Mouse (Mus musculus) heart, embryonic 11.5 days (tissue): ENCODE results near the gene Elmo3. TPM values are rescaled to one million over a fixed set of nuclear protein-coding genes. Genes with fewer than 3 reads are reported as not detected.
"Not testable (repeated sequence)": the region's sequence is repeated elsewhere in the genome, so short reads cannot be mapped to it uniquely, and the experiment has no call there.

Experiments
- ATAC-seq: fragments of 200-750 bp; cut with Nextera tagmentation; replicated peaks from 2 replicates; pipeline ENCODE4 v1.8.0; 2017; ENCODE audit warnings: moderate library complexity; ENCODE audit not compliant: insufficient number of reproducible peaks, low FRiP score, low TSS enrichment
- H3K27ac ChIP-seq: fragments of 300-500 bp; sonication (generic); 2 replicates; pipeline ENCODE4 v1.5.1; 2014; ENCODE audit warnings: mild to moderate bottlenecking, low read depth, low read length
- H3K27me3 ChIP-seq: fragments of 300-500 bp; sonication (generic); 2 replicates; pipeline ENCODE4 v1.6.1; 2014; ENCODE audit warnings: mild to moderate bottlenecking, low read length, mixed read lengths; ENCODE audit not compliant: control insufficient read depth, insufficient read depth
- H3K36me3 ChIP-seq: fragments of 300-500 bp; sonication (generic); 2 replicates; pipeline ENCODE4 v1.6.1; 2014; ENCODE audit warnings: mild to moderate bottlenecking, low read length, moderate library complexity, mixed read lengths; ENCODE audit not compliant: control insufficient read depth, insufficient read depth
- H3K4me1 ChIP-seq: fragments of 300-500 bp; sonication (generic); 2 replicates; pipeline ENCODE4 v1.6.1; 2014; ENCODE audit warnings: low read length; ENCODE audit not compliant: control insufficient read depth, insufficient read depth
- H3K4me2 ChIP-seq: fragments of 300-500 bp; sonication (generic); 2 replicates; pipeline ENCODE4 v1.6.1; 2014; ENCODE audit warnings: mild to moderate bottlenecking, moderate library complexity
- H3K4me3 ChIP-seq: fragments of 300-500 bp; sonication (generic); 2 replicates; pipeline ENCODE4 v1.5.1; 2014; ENCODE audit warnings: low read depth, low read length
- H3K9ac ChIP-seq: fragments of 300-500 bp; sonication (generic); 2 replicates; pipeline ENCODE4 v1.6.1; 2014; ENCODE audit warnings: mild to moderate bottlenecking, low read depth, low read length, moderate library complexity
- H3K9me3 ChIP-seq: fragments of 300-500 bp; sonication (generic); replicated peaks from 2 replicates; pipeline ENCODE4 v1.6.1; 2016; ENCODE audit warnings: low read length; ENCODE audit not compliant: control insufficient read depth
- WGBS: fragments of 180-500 bp; shearing (Covaris S2); extraction: QIAGEN DNeasy Blood & Tissue Kit; methylation state at CpG from one replicate; pipeline ENCODE4 v1.1.7; 2014; ENCODE audit not compliant: insufficient replicate concordance; 5-methylcytosine and 5-hydroxymethylcytosine counted together
- polyA plus RNA-seq: library from polyadenylated mRNA; unstranded; fragments of >200 nt; fragmentation: Nextera tagmentation; extraction: Ambion mirVana; gene quantifications from 2 replicates; pipeline ENCODE4 v1.2.1, GENCODE M21; 2014

The Elmo3 gene
- polyA plus RNA-seq, 1 experiment from 2014 or later, result 4.2 TPM

DNA sequence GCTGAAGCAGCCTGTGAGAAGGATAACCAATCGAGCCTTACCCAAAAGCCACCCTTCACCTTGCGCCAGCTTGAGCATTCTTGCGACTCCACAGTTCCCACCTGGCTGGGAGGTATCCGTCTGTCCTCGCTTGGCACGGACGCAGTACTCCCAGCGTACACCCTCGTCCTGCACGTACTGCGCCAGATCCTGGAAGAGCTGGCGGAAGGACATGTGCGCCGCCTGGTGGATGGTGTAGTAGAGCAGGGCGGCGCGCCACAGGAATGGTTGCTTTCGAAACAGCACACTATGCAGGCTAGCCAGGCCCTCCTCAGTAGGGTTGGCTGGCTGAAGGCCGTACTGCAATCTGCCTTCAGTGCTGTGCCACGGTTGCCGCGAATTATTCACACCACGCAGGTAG lies 22.3 kb upstream of the Elmo3 start:
- H3K4me1 ChIP-seq, result peaks cover 6% of the 10 kb centered on the region
- no peak overlapping the region for H3K4me3 ChIP-seq
- H3K27me3 ChIP-seq, result peaks cover 30% of the 10 kb centered on the region
- H3K27ac ChIP-seq, result no peak overlapping the region
- WGBS, result 26% methylated on average over 23 of the region's 23 CpGs
- 0 out of 2 replicates have a peak, but pooled peaks have one; percentile 28 for ATAC-seq
- H3K36me3 ChIP-seq, result no peaks in the 10 kb centered on the region; the same call in 1 of the 2 replicates
- no peak overlapping the region for H3K9ac ChIP-seq
- no peaks in the 10 kb centered on the region for H3K9me3 ChIP-seq
- H3K4me2 ChIP-seq, result no peak overlapping the region

DNA sequence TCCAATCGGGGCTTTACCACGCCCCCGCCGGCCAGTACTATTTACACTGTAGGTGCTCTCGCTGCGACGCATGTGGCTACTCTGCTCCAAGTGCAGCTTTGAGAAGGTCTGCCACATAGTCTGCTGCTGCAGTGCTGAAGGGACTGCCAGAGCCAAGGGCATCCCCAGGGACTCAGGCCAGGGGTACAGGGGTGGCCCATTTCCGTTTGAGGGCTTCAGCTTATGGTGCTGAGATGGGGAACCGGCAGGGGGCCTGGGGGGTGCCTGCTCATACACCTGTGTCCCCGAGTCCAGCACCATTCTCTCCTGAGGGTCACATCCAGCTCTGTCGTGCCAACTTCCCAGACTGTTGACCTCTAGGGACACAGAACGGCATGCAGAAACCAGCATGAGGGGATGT lies 19.9 kb upstream of the Elmo3 start:
- 50% methylated on average over 12 of the region's 12 CpGs for WGBS
- H3K4me2 ChIP-seq, result no peak overlapping the region
- H3K27me3 ChIP-seq, result peaks cover 21% of the 10 kb centered on the region
- H3K4me3 ChIP-seq, result no peak overlapping the region
- no peak overlapping the region for H3K27ac ChIP-seq
- no peak for ATAC-seq
- no peaks in the 10 kb centered on the region; the same call in 1 of the 2 replicates for H3K36me3 ChIP-seq
- H3K9ac ChIP-seq, result no peak overlapping the region
- no peaks in the 10 kb centered on the region for H3K9me3 ChIP-seq
- H3K4me1 ChIP-seq, result peaks cover 16% of the 10 kb centered on the region

DNA sequence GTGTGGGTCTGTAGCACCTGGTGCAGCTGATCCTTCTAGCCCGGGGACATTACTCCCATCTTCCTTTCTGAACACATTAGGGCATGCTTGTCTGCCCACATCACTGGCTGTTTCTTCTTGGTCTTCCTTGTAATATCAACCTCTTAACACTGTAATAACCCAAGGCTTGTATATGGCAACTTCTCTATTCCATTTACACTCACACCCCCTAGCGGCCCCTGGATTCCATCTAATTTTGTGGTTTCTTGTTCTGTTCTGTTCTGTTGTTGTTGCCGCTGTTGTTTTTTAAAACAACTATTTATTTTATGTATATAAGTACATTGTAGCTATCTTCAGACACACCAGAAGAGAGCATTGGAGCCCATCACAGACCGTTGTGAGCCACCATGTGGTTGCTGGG lies 18.5 kb upstream of the Elmo3 start:
- H3K27me3 ChIP-seq, result peaks cover 18% of the 10 kb centered on the region
- no peaks in the 10 kb centered on the region for H3K9me3 ChIP-seq
- H3K27ac ChIP-seq, result no peak overlapping the region
- H3K4me2 ChIP-seq, result no peak overlapping the region
- no peak overlapping the region for H3K4me3 ChIP-seq
- no peak for ATAC-seq
- H3K9ac ChIP-seq, result no peak overlapping the region
- H3K4me1 ChIP-seq, result peaks cover 20% of the 10 kb centered on the region
- 85% methylated on average over 4 of the region's 4 CpGs for WGBS
- no peaks in the 10 kb centered on the region; the same call in 1 of the 2 replicates for H3K36me3 ChIP-seq

DNA sequence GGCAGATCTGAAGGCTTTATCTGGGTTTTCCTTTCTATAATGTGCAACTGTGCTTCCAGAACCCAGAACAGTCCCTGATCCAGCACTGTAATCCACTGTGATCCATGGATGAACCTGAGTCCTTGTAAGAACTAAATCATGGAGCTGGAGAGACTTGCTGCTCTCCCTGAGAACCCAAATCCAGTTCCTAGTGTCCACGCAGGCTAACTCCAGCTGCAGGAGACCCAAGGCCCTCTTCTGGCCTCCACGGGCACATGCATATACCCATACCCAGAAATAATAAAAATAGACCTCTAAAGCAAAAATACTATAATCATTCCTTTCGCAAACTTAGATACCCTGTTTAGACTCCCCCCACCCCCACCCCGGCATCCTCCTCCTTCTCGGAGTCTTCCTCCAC lies 17.2 kb upstream of the Elmo3 start:
- H3K4me2 ChIP-seq, result peak overlapping the region; percentile 92; the same call in 1 of the 2 replicates
- H3K4me3 ChIP-seq, result no peak overlapping the region
- no peaks in the 10 kb centered on the region; the same call in 1 of the 2 replicates for H3K36me3 ChIP-seq
- no peaks in the 10 kb centered on the region for H3K9me3 ChIP-seq
- ATAC-seq, result no peak
- peaks cover 20% of the 10 kb centered on the region for H3K4me1 ChIP-seq
- 89% methylated on average over 5 of the region's 5 CpGs for WGBS
- H3K27me3 ChIP-seq, result peaks cover 11% of the 10 kb centered on the region
- H3K27ac ChIP-seq, result no peak overlapping the region
- no peak overlapping the region for H3K9ac ChIP-seq

DNA sequence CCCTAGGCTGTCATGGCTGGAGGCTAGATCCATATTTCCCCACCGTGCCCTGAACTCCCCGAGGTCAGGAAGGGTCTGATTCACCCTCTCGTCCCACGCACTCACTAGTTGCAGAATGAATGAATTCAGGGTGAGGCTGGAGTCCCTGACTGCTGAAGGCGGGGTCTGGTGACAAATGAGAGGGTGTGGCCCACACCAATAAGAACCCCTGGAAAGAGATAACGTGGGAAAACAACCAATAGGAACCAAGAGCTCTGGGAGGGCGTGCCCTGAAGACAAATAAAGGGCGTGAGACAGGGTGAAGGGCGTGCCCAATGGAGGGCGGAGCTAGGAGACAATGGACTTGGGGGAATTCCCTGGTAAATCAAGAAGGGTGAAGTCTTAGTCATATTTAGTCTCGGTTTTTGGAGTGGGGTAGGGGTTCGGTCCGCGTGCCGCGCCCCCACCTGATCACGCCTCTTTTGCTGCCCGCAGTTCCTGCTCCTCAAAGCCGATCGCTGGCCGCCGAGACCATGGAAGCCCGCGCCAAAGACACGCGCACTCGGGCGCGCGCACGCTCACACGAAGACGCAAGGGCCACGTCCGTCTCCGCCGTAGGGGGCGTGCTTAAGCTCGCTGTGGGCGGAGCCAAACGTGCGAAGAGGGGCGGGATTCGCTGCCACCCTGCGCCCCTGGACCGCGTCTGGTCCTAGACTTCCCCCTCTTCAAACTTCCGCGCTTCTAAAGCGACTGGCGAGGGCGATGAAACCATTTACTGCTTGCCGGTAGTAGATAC lies 16.3 kb upstream of the Elmo3 start:
- Histone ChIP-seq H3K4me3 (peak overlapping the region; percentile 51), H3K4me1 (peaks cover 20% of the 10 kb centered on the region), H3K27me3 (peaks cover 16% of the 10 kb centered on the region), H3K27ac (peak overlapping the region; percentile 57; the same call in 1 of the 2 replicates), H3K9ac (peak overlapping the region; percentile 72), H3K9me3 (no peaks in the 10 kb centered on the region), H3K4me2 (peak overlapping the region; percentile 92), H3K36me3 (no peaks in the 10 kb centered on the region; the same call in 1 of the 2 replicates)
- WGBS, result 1% methylated on average over 53 of the region's 53 CpGs
- peak; percentile 92 for ATAC-seq

DNA sequence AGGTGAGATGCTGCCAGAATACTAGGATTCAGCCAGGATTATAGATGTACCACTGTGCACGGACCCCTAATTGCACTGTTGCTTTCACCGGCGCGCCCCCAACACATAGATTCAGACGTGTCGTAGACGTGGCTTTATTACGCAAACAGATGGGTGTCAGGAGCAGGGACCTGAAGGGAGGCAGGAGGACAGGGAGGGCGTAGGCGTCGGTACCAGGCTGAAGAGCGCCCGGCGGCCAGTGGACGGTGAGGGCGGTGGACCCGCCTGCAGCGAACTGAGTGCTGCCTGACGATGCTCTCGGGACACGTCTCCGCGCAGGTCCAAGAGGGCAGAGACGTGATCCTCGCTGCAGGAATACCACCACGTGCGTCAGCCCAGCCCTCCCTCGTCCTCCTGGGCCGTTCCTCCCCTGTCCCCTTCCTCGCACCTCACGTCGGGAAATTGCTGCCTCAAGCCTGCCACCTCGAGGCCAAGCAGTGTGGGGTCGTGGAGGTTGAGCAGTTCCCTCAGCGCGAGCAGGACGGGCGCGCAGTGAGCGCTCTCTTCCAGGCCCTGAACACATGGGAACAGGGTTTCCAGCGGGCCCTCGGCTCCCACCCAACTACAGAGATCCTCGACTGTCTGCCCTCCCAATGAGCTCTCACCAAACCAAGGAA lies 15.5 kb upstream of the Elmo3 start, which contains the start of gene 4931428F04Rik:
TSS of gene 4931428F04Rik (minus strand) at position 60 of the 656 bp plus-strand sequence.
- 1% methylated on average over 41 of the region's 43 CpGs for WGBS
- Histone ChIP-seq H3K4me3 (peak within 1 kb of the TSS; percentile 51), H3K9ac (peak within 1 kb of the TSS; percentile 72), H3K9me3 (no peaks in the 10 kb centered on the region), H3K36me3 (no peaks in the 10 kb centered on the region; the same call in 1 of the 2 replicates), H3K27ac (peak within 1 kb of the TSS; percentile 57; the same call in 1 of the 2 replicates), H3K27me3 (peaks cover 16% of the 10 kb centered on the region), H3K4me1 (peaks cover 20% of the 10 kb centered on the region), H3K4me2 (peak within 1 kb of the TSS; percentile 92)
- no peak for ATAC-seq

DNA sequence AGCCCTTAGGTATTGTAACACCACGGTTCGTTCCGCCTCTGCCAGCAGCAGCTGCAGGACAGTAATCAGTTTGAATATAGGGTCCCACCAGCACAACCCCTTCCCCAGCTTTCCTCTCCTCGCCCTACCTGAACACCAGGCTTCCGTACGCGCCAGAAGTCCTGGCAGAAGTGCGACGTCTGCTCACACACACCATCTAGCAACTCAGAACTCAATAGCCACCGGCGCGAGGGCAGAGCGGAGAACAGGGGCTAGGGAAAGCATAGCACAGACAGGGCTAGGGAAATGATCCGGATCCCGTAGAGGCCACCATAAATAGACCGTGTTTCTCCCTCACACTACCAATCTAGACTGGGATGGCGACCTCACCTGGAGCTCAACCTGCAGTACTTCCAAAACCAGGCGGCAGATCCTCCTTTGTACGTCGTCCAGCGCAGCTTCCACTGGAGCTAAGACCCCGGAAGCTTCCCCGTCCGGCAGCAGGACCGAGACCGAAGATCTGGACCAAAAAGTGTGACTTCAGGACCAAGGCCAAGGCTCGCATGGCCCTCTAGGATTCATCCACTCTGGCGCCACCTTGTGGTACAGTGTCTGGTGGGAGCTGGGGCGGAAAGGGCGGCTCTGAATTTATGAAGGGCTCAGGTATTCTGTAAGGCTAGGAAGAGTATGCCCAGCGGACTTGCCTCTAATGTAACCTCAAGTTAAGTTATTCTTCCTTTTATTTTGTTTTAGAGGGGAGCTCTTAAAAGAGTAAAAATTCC lies 14.7 kb upstream of the Elmo3 start:
- ATAC-seq, result no peak
- peaks cover 16% of the 10 kb centered on the region for H3K27me3 ChIP-seq
- 11% methylated on average over 31 of the region's 31 CpGs for WGBS

DNA sequence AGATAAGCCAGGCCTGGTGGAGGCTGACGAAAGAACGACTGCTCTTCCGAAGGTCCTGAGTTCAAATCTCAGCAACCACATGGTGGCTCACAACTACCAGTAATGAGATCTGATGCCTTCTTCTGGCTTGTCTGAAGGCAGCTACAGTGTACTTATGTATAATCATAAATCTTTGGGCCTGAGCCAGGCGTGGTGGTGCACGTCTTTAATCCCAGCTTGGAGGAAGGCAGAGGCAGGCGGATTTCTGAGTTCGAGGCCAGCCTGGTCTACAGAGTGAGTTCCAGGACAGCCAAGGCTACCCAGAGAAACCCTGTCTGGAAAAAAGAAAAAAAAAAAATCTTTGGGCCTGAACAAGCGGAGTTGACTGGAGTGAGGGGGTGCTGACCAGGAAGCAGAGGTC lies 14.0 kb upstream of the Elmo3 start:
- not testable (repeated sequence) for H3K4me3 ChIP-seq, H3K9ac ChIP-seq, H3K9me3 ChIP-seq, ATAC-seq, H3K27ac ChIP-seq, H3K36me3 ChIP-seq, H3K4me2 ChIP-seq
- WGBS, result 75% methylated on average over 8 of the region's 8 CpGs
- Histone ChIP-seq H3K4me1 (peaks cover 20% of the 10 kb centered on the region), H3K27me3 (peaks cover 16% of the 10 kb centered on the region)

More for the DNA sequence above, 14.7 kb upstream of the Elmo3 start:
- Histone ChIP-seq H3K27ac (no peak overlapping the region), H3K9ac (no peak overlapping the region), H3K9me3 (no peaks in the 10 kb centered on the region), H3K4me3 (peak overlapping the region; percentile 51; the same call in 1 of the 2 replicates), H3K4me1 (peaks cover 20% of the 10 kb centered on the region), H3K4me2 (peak overlapping the region; percentile 92), H3K36me3 (no peaks in the 10 kb centered on the region)
